Mouse (Mus musculus) heart, postnatal 14 days (tissue): ENCODE measurements around the gene Smg1. TPM values are rescaled to one million over a fixed set of nuclear protein-coding genes. Genes with fewer than 3 reads are reported as not detected.
A peak's percentile ranks its signal among the peaks of the same experiment; 100 is the strongest.

Source experiments
- DNase-seq, 2 experiments: peaks; one replicate each; pipeline ENCODE4 v3.0.0; 2021 to 2022
- intact Hi-C: fragments of 180-260 bp; cut with DNase I; formaldehyde crosslinking; loops from one replicate; pipeline ENCODE4 v1.15.1; 2025
- long read RNA-seq, 2 experiments: library from polyadenylated mRNA; stranded (forward); transcript quantifications; one replicate each; pipeline ENCODE4 v2.0.0; 2021
- total RNA-seq, 2 experiments: library from RNA; stranded (reverse); gene quantifications; 2 replicates each; pipeline ENCODE4 v1.2.3; 2021

The Smg1 gene
- total RNA-seq: 10 to 100 TPM; 52.8 to 53.8 TPM
- long read RNA-seq, experiment 1, partial matches to known transcripts: 2 of 5 reads
- long read RNA-seq, experiment 1, other reads (novel, unspliced or antisense): 2 of 5 reads
- long read RNA-seq, experiment 2, partial matches to known transcripts: 0 of 3 reads
- long read RNA-seq, experiment 2, other reads (novel, unspliced or antisense): 3 of 3 reads

DNA sequence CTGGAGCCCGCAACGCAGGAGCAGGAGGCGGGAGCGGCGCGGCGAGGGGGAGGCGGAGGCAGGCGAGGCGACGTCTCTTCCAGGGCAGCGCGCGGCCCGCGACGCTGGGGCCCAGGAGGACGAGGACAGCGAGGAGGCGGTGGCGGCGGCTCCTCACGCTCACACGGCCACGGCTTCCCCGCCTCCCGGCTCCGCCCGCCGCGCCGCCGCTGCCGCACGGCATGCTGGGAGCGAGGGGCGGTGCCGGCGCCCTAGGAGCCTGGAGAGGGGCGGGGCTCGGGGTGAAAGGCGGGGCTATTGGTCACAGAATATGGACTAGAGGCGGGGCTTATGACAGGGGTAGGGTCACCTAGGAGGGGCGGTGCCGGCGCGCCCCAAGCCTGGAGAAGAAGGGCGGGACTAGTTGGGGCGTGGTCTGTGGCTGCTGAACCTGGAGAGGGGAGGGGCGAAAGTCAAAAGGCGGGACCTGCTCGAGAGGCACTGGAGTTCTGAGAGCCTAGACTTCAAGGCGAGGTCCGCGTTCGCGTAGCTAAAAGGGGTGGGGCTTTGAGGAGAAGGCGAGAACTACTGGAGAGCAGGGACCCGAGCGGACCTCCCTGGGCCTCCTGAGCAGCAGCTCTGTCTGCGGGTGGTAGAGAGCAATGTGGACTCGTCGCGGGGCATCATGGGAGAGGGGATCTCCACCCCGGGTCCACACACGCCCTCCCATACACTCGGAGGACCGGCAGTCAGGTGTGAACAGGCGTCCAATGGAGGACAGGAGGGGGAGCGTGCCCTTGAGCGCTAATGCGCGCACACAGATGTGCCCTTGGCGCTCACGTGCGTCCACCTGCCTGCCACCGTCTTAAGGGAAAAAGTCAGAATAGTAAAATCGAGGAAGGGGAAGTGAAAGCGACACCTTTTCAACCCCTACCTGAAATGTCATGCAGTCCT, at the start of gene Smg1:
Gene Smg1 (minus strand): TSS at position 218 of the 933 bp plus-strand sequence.
- intact Hi-C loops: no loop called here
- peak; percentile 98 for DNase-seq

DNA sequence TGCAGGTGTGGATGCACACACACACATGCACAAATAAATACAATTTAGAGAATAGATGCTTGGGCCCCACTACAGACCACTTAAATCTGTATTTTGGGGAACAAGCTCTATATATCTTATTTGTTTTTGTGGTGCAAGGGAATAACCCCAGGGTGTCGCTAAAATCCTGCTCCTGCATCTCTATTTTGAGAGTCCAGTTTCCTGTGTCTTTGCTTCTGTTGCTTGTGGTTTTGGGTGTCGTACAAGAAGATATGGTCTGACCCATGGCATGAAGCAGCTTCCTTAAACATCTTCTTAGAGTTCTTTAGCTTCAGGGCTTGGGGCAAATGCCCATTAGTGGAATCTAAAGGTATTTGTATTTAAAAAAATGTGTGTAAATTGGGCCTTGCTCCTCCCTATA, 39.7 kb upstream of the Smg1 start:
- DNase-seq: no peak
- intact Hi-C loops: no loop called here

DNA sequence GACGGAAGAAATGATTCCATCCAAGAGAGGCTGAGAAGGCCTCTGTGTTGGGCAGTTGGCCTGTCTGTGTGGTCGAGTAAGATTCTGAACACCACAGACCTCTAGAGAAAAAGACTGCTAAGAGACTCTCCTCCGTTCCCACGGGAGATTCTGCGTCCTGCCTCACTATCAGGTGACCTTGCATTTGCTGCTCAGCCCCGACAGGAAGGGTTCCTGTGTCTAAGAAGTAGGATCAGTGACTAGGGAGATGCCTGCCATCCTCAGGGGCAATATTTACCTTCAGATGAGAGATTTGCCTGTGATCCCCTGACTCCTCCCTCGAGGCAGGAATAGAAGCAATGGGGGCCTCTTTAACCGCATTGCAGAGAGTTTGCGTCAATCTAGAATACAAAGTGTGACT, 39.1 kb upstream of the Smg1 start:
- intact Hi-C loops: no loop called here
- no peak for DNase-seq

DNA sequence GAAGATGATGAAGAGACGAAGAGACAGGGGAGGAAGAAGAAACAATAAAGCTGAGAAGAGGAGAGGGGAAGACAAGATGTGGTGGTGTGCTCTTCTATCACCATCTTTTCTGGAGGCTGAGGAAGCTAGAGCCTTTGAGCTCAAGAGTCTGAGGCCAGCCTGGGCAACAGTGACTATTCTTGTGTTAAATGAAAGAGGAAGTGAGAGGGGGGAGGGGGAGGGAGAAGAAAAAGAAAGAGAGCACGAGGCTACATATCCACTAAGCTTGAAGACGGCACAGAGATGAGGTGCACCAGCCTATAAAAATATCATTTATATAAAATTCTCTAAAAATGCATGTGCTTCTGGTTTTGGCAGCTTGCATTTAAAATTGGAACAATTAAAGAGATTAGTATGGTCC, 36.1 kb upstream of the Smg1 start:
- DNase-seq: no peak
- intact Hi-C loops: no loop called here

DNA sequence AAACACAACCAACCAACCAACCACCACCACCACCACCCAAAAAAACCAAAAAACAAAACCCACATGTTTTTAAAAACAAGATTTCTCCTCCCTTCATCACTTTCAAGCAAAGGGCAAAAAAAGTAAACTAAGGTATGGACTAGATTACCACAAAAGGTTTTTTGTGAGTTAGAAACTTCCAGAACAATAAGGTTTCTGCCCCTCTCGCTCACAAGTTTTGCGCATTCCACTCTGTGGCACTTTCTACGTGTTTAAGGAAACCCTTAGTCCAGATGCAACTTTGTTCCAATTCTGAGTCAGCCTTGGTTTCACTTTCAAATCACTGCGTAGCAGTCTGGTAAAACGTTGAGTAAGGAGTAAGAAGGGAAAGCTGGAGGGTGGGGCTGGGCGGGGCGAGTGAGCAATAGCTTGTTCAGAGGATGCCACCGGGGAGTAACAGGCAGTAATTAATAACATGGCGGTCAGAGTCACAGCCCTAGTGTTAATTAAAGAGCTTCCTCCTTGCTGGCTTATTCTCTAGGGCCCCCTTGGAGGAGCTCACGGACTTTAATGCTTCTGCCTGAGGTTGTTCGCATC, 34.0 kb upstream of the Smg1 start:
- peak in 1 of 2 experiments; percentile 30 for DNase-seq
- intact Hi-C loops: no loop called here

DNA sequence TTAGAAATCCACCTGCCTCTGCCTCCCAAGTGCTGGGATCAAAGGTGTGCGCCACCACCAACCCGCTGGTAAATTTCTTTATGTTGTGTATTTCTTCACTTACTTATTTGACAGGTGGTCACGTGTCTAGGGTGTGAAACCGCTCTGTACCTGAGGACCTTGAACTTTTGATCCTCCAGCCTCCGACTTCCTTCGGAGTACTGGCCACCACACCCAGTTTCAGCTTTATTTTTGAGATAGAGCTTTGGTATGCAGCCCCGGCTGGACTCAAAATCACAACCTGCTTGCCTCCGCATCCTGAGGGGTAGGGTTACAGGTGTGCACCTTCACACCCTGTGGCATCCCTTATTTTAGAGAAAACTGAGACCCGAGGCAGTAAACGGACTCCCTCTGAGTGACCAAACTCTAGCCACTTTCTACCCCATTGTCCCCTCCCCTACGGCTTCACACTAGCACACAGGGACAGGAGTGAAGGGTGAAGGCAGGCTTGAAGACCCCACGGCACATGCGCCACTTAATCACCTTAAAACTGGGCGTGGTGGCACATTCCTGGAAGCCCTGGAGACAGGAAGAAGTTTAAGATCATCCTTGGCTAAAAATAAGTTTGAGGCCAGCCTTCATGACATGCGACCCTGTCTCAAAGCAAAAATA, 33.3 kb upstream of the Smg1 start:
- intact Hi-C loops: no loop called here
- DNase-seq: no peak

DNA sequence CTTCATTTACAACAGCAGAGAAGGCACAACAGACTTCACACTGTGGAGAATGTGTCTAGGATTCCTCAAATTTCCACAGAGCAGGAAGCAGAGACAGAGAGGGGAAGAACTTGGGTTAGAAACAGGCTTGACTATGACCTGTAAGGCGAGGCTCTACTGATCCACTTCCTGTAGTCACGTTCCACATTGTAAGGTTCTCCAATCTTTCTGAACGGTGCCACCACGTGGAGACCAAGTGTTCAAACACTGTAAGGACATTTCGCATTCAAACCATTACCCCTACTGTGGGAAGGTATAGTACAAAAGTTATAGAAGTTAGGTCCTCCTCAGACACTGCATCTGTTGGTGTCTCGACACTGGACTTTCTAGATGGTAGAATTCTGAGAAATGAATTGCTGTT, 31.8 kb upstream of the Smg1 start:
- no peak for DNase-seq
- intact Hi-C loops: no loop called here

DNA sequence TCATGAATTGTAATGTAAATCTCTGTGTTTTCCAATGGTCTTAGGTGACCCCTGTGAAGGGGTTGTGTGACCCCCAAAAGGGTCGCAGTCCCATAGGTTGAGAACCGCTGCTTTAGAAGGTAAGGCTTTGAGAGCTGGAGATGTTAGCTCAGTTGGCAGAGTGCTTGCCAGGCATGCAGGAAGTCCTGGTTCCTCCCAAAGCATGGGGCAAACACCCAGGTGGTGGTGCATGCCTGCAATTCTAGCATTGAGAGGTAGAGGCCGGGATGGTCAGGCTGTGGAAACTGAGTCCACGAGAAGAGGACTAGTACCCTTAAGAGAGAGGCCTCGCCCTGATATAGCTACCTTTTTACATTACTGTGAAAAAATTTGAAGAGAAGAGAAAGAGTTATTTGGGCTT, 31.4 kb upstream of the Smg1 start:
- intact Hi-C loops: no loop called here
- DNase-seq: no peak

DNA sequence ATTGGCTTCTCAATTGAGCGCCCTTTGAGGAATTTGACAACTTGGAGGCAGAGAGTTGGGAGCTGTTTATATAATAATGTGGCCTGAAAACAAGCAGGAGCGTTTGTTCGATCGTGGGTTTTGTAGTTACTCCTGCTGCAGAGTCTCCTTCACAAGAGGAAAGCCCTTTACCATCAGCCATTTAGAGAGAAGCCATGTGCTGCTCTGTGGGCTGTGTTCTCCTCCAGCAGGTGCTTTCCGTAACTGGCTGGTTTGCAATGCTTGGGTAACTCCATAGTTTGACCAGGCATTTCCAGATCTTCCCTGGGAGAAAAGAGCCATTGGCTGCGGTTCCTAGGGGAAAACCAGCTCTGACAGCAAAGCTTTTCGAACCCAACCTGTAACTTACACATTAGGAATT, 30.7 kb upstream of the Smg1 start:
- intact Hi-C loops: no loop called here
- no peak for DNase-seq

DNA sequence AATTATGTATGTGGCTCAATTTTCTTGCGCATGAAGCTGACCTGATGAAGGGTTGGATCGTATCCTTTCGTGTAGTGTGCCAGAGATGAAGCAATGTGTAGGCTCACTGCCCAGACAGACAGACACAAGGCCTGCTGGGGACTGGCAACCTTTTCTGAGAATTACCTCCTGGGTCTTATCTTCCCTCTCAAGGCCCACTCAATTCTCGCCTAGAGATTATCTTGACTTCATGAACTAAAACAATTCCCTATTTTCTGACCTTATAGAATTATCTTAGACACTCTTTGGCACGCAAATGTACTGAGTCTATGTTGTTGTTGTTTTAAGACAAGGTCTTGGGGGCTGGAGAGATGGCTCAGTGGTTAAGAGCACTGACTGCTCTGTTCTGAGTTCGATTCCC, 22.6 kb upstream of the Smg1 start:
- intact Hi-C loops: no loop called here
- peak; percentile 50 to 53 for DNase-seq

DNA sequence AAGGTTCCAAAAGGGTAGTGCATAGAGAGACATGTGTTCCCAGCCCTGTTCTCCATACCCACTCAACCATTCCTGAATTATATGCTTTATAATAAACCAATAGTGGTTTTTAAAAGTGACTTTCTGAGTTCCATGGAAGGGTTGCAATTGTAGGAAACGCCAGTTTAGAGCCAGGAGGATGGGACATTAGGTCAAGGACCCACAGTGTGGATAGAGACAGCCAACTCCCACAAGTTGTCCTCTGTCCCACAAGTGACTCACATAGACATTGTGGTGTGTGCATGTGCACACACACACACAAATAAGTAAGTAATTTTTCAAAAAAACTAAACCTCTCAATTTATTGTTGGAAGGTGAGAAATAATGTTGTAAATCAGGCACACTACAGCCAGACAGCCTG, 20.1 kb upstream of the Smg1 start:
- intact Hi-C loops: no loop called here
- DNase-seq: no peak

DNA sequence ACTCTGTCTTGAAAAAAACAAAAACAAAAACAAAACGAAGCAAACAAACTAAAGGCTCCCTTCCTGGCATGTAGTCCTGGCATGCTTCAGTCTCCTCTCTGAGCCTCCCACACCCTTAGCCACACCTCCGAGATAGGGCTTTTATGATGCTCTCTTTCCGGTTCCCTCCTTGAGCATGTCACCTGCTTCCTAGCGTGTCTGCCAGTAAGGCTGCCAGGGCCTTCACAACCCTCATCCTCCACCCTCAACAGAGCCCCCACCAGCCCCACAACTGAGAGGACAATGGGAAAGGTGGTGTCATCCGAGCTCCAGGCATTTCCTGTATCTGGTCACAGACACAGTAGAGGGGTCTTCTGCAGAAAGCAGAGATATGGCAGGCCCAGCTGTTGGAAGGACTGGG, 18.9 kb upstream of the Smg1 start:
- DNase-seq: no peak
- intact Hi-C loops: no loop called here

DNA sequence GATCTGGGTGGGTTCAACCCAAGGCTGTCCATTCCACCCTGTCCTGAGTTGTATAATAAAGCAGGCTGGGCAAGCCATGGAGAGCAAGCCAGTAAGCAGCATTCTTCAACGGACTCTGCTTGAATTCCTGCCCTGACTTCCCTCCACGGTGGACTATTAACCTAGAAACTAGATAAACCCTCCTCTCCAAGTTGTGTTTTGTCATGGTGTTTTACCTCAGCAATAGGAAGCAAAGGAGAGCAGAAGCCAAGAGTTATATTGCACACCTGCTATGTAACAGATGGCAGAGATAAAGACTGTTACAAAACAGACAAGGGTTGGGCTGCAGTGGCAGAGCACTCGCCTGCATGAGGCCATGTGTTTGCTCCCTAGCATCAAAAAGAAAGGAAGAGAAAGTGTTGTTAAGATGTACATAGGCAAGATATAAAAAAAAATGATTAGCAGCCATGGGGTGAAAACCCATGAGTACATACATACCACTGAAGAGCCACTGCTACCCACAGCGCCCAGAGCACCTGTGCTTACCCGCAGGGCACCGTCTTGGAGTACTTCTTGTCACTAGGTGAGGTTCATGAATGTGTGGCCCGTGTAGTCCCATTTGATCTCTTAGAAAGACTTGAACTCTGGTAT, 16.3 kb upstream of the Smg1 start:
- intact Hi-C loops: no loop called here
- no peak for DNase-seq

DNA sequence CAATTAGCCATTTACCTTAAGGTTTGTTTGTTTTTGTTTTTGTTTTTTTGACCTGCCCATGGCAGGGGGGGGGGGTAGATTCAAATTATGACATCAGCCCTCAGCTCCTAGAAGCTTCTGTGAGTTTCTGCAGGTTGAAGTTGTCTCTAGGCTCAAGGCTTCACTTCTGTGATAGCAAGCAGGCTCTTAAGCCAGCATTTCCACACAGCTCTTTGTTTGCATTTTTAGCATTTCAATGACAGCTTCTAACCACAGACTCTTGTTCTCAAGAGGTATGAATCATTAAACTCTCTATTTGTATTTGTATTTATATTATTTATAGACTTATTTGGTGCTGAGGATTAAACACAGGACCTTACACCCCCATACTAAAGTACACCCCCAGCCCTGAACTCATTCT, 15.0 kb upstream of the Smg1 start:
- no peak for DNase-seq
- intact Hi-C loops: no loop called here

DNA sequence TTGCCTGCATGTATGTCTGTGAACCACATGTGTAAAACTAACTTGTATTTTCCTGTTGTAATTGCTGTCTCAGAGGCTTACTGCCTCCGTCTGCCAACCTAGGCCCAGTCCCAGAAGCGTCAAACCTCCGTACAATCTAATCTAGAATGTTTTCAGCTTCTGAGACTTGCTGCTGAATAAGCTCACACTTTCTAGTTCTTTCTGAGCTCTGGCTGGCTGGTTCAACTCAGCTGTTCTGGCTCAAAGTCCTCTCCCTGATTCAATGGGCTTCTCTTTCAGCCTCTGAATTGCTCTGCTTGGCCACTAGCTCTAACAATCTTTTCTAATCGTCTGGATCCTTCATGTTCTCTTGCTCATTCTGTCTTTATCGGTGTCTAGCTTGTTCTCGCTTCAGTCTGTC, 13.3 kb upstream of the Smg1 start:
- intact Hi-C loops: no loop called here
- peak in 1 of 2 experiments; percentile 13 for DNase-seq

DNA sequence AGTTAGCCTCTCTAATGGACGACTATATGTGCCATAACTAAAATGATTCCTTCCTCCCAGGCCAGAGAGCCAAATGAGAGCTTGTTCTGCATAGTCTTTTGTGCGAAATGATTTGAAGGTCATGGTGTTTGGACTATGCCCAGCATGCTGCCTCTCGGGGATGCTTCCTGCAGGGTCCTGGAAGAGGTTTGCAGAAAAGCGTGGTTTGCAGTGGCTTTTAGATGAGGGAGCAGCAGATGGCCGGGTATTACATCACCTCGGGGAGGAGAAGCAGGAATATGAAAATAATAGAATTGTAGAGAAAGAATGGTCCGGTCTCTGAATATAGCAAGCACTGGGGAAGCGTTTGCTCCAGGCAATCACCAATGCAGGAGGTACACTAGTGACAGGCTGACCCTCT, 11.0 kb upstream of the Smg1 start:
- DNase-seq: peak; percentile 29 to 53
- intact Hi-C loops: no loop called here

DNA sequence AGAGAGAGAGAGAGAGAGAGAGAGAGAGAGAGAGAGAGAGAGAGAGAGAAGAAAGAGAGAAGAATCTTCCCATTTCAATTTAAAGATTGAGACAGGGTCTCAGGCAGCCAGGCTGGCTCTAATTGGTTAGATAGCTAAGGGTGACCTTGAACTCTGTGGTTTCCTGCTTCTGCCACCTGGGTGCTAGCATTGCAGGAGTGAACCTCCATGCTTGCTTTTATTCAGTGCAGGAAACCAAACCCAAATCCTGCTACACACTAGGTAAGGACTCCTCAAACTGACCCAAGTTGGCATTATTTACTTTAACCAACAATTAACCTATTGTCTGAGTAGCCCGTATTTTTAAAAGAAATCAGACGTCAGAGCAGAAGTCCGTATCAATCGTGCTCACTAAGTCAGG, 10.5 kb upstream of the Smg1 start:
- intact Hi-C loops: no loop called here
- no peak for DNase-seq

DNA sequence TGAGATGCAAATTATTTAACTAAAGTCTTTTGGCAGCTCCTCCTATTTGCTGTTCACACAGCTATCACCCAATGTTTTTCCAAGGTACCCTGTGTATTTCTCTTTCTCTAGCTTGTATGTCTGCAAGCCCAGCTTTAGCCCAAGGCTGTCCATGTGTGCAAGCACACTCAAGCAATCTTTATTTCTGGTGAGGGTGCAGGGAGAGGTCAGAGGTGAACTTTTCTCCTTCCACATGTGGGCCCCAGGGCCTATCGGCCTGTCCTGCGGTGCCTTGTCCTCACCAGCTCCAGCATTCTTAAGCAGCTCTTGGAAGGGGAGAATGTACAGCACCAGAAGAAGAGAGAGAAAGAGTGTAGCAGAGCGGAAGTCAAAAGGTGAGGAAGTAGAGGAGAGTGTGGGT, 9.5 kb upstream of the Smg1 start:
- no peak for DNase-seq
- intact Hi-C loops: no loop called here

DNA sequence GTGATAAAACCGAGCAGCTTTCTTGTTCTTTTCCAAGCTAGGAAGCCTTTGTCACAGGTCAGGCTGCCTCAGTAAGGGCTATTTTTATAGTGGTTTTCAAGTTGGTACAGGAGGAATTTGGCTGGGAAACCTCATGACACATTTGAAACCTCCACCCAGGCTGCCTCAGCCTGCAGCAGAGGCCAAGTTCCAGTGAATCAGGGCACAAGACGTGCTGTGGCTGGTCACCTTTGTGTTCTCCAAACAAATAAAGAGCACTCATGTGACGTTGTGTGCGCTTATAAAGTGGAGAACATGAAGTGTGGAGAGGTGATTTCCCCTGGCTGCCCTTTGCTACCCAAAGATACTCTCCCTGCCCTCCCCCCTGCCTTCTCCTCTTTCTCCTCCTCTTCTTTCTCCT, 8.9 kb upstream of the Smg1 start:
- DNase-seq: peak; percentile 54 to 57
- intact Hi-C loops: no loop called here

DNA sequence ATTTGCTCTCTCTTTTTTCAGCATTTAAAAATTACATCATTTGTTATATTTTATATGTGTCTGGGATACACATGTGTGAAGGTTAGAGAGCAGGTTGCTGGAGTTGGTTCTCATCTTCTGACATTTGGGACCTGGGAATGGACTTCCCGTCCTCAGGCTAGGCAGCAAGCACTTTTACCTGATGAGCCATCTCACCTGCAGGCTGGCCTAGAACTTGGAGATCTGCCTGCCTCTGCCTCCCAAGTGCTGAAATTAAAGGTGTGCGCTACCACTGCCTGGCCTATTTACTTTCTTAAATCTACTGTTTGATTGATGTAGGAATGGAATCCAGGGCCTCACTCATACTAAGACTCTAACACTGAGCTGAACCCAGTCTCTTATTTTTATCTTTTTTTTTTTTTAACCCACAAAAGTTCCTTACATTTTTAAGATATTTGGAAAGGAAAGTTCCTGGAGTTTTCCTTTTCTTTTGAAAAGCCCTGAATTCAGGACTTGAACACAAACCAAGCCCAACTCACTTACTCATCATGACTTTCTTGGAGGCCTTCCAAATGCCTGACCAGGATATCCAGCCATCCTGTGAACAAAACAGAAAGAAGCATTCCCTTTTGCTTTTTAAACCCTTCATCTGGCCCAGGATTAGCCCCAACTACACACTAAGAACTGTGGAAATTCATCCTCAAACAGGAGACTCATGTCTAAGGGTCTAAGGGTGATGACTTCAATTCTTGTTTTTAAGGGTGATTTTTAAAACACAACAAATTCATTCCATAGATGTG, 8.1 kb upstream of the Smg1 start:
- DNase-seq: peak in 1 of 2 experiments; percentile 40

More for the DNA sequence above, 8.1 kb upstream of the Smg1 start:
- intact Hi-C loops: no loop called here
